Mouse (Mus musculus): ENCODE measurements at regions not wholly inside any gene's neighbourhood (a gene's known extent, or its start where the extent isn't known, plus 50 kb on each side); places are given as distances from the start of the nearest gene placed in this dataset.
"Not testable (repeated sequence)": the region's sequence is repeated elsewhere in the genome, so short reads cannot be mapped to it uniquely, and the experiment has no call there.

- WGBS, result 91% methylated on average over 4 of the region's 4 CpGs
Observed at GRCm38 (mm10) chr14:114485781-114486180, 606.2 kb upstream of the Gpc5 start.

DNA sequence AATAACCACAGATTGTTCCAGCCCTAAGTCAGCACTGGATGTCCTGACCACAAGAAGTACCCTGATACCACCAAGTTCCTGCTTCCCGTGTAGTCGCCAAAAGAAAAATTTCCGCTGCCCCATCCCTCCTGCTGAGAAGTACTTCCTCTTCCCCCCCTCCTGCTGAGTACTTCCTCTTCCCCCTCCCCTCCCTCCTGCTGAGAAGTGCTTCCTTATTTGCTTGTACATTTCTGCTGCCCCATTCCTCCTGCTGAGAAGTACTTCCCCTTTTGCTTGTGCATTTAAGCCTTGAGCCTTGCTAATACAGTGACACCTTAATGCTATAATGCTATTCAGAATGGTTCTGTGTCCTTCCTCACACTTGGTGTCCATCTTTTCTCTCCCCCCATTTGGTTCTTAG, 598.6 kb upstream of the Gpc5 start:
- not testable (repeated sequence) for ATAC-seq (ENCODE audit: low FRiP score, low TSS enrichment)
- 96% methylated on average over 3 of the region's 3 CpGs for WGBS

More at GRCm38 (mm10) chr14:114485781-114486180, 606.2 kb upstream of the Gpc5 start:
- Histone ChIP-seq H3K36me3 (ENCODE audit: control insufficient read depth, insufficient read depth, low read length) (no peaks in the 10 kb centered on the region), H3K9me3 (ENCODE audit: control insufficient read depth, low read length) (no peaks in the 10 kb centered on the region), H3K4me3 (ENCODE audit: low read length) (no peak overlapping the region), H3K4me2 (replicated peaks; ENCODE audit: low read depth, low read length) (no peak overlapping the region), H3K4me1 (ENCODE audit: control insufficient read depth, insufficient read depth, low read length) (no peaks in the 10 kb centered on the region), H3K27ac (ENCODE audit: low read depth, low read length) (no peak overlapping the region), H3K27me3 (ENCODE audit: control insufficient read depth, insufficient read depth, low read length) (no peaks in the 10 kb centered on the region), H3K9ac (ENCODE audit: low read depth, low read length) (no peak overlapping the region)
- no peak for ATAC-seq (ENCODE audit: low FRiP score, low TSS enrichment)

DNA sequence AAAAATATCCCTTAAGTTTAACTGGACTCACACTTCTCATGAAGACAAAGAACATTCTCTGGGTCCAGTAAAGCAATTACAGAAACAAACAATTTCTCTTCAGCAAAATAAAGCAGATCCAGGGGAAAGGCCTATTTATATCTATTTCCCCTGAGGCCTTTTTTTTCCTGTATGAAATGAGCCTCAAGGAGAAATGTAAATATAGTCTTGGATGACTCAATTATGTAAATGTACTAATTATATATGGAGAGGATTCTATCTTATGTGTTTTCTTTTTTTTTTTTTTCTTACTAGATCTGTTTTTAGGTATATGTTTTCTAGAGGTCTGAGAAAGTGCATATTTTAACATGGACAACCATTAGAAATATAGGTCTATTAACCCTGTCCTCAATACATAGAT, 587.0 kb upstream of the Gpc5 start:
- no peaks in the 10 kb centered on the region for H3K36me3 ChIP-seq (ENCODE audit: control insufficient read depth, insufficient read depth, low read length)
- H3K9ac ChIP-seq (ENCODE audit: low read depth, low read length), result no peak overlapping the region
- no peaks in the 10 kb centered on the region for H3K27me3 ChIP-seq (ENCODE audit: control insufficient read depth, insufficient read depth, low read length)
- H3K9me3 ChIP-seq (ENCODE audit: control insufficient read depth, low read length), result no peaks in the 10 kb centered on the region
- H3K4me3 ChIP-seq (ENCODE audit: low read length), result no peak overlapping the region
- H3K4me2 ChIP-seq (replicated peaks; ENCODE audit: low read depth, low read length), result no peak overlapping the region
- no peak overlapping the region for H3K27ac ChIP-seq (ENCODE audit: low read depth, low read length)
- H3K4me1 ChIP-seq (ENCODE audit: control insufficient read depth, insufficient read depth, low read length), result no peaks in the 10 kb centered on the region
- no peak for ATAC-seq (ENCODE audit: low FRiP score, low TSS enrichment)

More for the DNA sequence above, 598.6 kb upstream of the Gpc5 start:
- H3K27ac ChIP-seq (ENCODE audit: low read depth, low read length); H3K9ac ChIP-seq (ENCODE audit: low read depth, low read length); H3K9me3 ChIP-seq (ENCODE audit: control insufficient read depth, low read length); H3K4me3 ChIP-seq (ENCODE audit: low read length); H3K36me3 ChIP-seq (ENCODE audit: control insufficient read depth, insufficient read depth, low read length); H3K4me2 ChIP-seq (replicated peaks; ENCODE audit: low read depth, low read length); H3K4me1 ChIP-seq (ENCODE audit: control insufficient read depth, insufficient read depth, low read length); H3K27me3 ChIP-seq (ENCODE audit: control insufficient read depth, insufficient read depth, low read length): not testable (repeated sequence)

DNA sequence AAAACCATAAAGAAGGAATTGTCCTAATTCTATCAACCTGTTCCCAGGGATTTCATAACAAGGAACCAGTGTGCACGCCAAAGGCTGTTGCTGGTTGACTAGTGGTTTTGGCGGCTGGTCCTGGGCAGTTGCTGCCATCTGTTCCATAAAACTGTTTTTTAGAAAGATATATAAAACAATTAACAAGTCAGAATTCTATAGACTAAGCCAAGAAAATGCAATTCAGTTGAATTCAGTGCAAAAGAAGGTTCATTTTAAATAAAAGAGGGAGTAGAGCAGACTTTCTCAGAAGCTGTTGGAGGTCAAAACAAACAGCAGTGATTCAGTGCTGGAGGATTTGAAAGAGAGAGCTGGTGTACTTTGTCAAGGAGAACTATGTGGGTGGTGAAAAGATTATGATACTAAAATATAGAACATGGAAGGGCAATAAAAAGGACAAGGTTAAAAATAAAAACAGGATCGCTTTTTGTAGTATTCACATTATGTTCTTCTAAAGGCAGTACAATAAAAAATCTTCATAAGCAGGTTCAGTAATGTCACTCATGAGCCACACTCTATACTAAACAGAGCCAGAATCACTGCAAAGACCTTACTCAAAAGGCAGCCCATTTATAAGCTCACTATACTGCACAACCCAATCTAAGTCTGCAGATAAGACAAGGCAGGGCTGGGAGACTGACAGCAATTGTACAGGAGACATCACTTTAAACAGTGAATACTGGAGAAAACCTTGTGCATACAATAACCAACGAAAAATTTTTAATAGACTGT, 543.9 kb upstream of the Gpc5 start:
- WGBS, result 78% methylated on average over 4 of the region's 4 CpGs

DNA sequence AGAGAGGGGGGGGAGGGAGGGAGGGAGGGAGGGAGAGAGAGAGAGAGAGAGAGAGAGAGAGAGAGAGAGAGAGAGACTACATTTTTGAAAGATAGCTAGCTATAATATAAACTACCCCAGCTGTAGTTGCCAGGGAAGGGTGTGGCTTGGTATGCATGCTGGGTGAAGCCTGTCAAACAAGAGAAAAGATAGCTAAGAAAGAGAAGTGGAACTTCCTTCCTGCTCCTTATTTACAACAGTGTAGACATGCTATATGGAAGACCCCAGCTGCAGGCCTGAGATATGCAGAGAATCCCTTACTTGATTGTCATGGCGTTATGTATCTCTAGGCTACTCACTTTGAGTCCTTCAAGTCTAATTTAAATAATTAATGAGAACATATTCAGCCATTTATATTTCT, 542.9 kb upstream of the Gpc5 start:
- WGBS, result 89% methylated on average over 1 of the region's 1 CpGs
- Histone ChIP-seq H3K9ac (ENCODE audit: low read depth, low read length) (no peak overlapping the region), H3K27ac (ENCODE audit: low read depth, low read length) (no peak overlapping the region), H3K27me3 (ENCODE audit: control insufficient read depth, insufficient read depth, low read length) (no peaks in the 10 kb centered on the region), H3K9me3 (ENCODE audit: control insufficient read depth, low read length) (no peaks in the 10 kb centered on the region), H3K36me3 (ENCODE audit: control insufficient read depth, insufficient read depth, low read length) (no peaks in the 10 kb centered on the region), H3K4me2 (replicated peaks; ENCODE audit: low read depth, low read length) (no peak overlapping the region), H3K4me3 (ENCODE audit: low read length) (no peak overlapping the region), H3K4me1 (ENCODE audit: control insufficient read depth, insufficient read depth, low read length) (no peaks in the 10 kb centered on the region)
- no peak for ATAC-seq (ENCODE audit: low FRiP score, low TSS enrichment)

More for the DNA sequence above, 543.9 kb upstream of the Gpc5 start:
- H3K4me3 ChIP-seq (ENCODE audit: low read length), result no peak overlapping the region
- ATAC-seq (ENCODE audit: low FRiP score, low TSS enrichment), result no peak
- no peak overlapping the region for H3K27ac ChIP-seq (ENCODE audit: low read depth, low read length)
- H3K9me3 ChIP-seq (ENCODE audit: control insufficient read depth, low read length), result no peaks in the 10 kb centered on the region
- H3K27me3 ChIP-seq (ENCODE audit: control insufficient read depth, insufficient read depth, low read length), result no peaks in the 10 kb centered on the region
- H3K4me2 ChIP-seq (replicated peaks; ENCODE audit: low read depth, low read length), result no peak overlapping the region
- no peak overlapping the region for H3K9ac ChIP-seq (ENCODE audit: low read depth, low read length)
- no peaks in the 10 kb centered on the region for H3K4me1 ChIP-seq (ENCODE audit: control insufficient read depth, insufficient read depth, low read length)
- H3K36me3 ChIP-seq (ENCODE audit: control insufficient read depth, insufficient read depth, low read length), result no peaks in the 10 kb centered on the region

GRCm38 (mm10) chr14:114566411-114567030, 525.5 kb upstream of the Gpc5 start:
- no peaks in the 10 kb centered on the region for H3K4me1 ChIP-seq (ENCODE audit: control insufficient read depth, insufficient read depth, low read length)
- H3K9ac ChIP-seq (ENCODE audit: low read depth, low read length), result no peak overlapping the region
- H3K4me3 ChIP-seq (ENCODE audit: low read length), result no peak overlapping the region
- no peaks in the 10 kb centered on the region for H3K36me3 ChIP-seq (ENCODE audit: control insufficient read depth, insufficient read depth, low read length)
- no peaks in the 10 kb centered on the region for H3K27me3 ChIP-seq (ENCODE audit: control insufficient read depth, insufficient read depth, low read length)
- no peak for ATAC-seq (ENCODE audit: low FRiP score, low TSS enrichment)
- 47% methylated on average over 4 of the region's 4 CpGs for WGBS
- H3K4me2 ChIP-seq (replicated peaks; ENCODE audit: low read depth, low read length), result no peak overlapping the region
- H3K27ac ChIP-seq (ENCODE audit: low read depth, low read length), result no peak overlapping the region
- H3K9me3 ChIP-seq (ENCODE audit: control insufficient read depth, low read length), result no peaks in the 10 kb centered on the region

DNA sequence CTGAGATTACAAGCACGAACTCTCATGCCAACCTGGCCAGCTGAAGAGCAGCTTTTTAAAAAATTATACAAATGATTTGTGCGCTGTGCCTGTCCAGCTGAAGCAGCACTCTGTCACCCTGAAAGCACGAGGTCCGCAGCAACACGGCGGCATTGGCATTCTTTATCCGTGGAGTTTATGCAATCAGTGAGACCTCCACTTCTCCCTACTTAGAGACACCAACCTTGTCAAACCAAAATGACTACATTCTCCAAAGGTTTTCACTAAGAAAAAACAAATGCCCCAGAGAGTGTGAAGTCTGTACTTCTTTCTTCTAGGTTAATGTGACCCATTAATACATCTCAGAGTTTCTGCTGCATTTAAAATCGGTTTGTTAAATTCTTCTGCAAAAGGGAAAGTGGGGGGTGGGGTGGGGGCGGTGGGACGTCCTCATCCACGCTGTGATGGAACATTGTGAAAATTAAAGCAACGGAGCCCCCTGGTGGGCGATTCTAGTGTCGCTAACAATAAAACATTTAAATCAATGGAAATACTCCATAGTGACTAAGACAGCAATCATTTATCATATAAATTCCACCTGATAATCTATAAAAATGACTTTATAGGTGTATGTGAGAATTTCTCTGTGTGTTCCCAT, 524.2 kb upstream of the Gpc5 start:
- WGBS, result 28% methylated on average over 14 of the region's 14 CpGs
- no peaks in the 10 kb centered on the region for H3K9me3 ChIP-seq (ENCODE audit: control insufficient read depth, low read length)
- no peaks in the 10 kb centered on the region for H3K27me3 ChIP-seq (ENCODE audit: control insufficient read depth, insufficient read depth, low read length)
- no peak overlapping the region for H3K9ac ChIP-seq (ENCODE audit: low read depth, low read length)
- peak; percentile 73; the same call in 1 of the 2 replicates for ATAC-seq (ENCODE audit: low FRiP score, low TSS enrichment)
- H3K4me3 ChIP-seq (ENCODE audit: low read length), result peak overlapping the region; percentile 8
- no peaks in the 10 kb centered on the region for H3K4me1 ChIP-seq (ENCODE audit: control insufficient read depth, insufficient read depth, low read length)
- no peak overlapping the region for H3K27ac ChIP-seq (ENCODE audit: low read depth, low read length)
- H3K36me3 ChIP-seq (ENCODE audit: control insufficient read depth, insufficient read depth, low read length), result no peaks in the 10 kb centered on the region
- H3K4me2 ChIP-seq (replicated peaks; ENCODE audit: low read depth, low read length), result peak overlapping the region; percentile 13; the same call in 1 of the 2 replicates

DNA sequence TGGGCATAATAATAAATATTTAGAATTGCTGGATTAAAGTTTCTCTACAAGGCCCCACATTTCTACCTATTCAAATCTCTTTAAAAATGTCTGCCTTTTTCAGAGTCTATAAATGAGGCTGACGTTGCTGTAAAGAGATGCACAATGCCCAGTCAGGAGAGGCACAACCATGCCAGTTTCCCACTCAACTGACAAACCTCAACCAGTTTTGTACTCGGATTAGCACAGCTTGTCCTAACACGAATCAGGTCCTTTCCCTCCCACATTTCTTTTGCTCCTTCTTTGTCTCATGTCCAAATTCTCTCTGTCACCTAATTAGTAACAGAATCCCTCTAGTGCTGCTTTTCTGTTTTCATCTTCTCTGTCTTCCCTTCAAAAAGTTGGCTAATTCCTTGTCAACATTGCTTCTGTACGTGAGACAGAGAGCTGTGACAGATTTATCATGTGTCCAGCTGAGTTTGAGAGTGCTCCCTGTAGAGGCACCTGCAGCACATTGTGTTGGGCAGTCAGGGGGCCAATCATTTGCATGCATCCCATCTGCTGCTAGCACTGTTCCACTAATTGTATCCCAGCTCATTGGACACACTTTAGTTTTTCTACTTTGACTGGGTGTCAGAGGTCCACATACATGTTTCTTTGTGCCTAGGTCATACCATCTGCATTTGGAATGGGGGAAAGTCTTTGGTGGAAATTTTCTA, 504.5 kb upstream of the Gpc5 start:
- Histone ChIP-seq H3K36me3 (ENCODE audit: control insufficient read depth, insufficient read depth, low read length) (no peaks in the 10 kb centered on the region), H3K9me3 (ENCODE audit: control insufficient read depth, low read length) (no peaks in the 10 kb centered on the region), H3K4me2 (replicated peaks; ENCODE audit: low read depth, low read length) (no peak overlapping the region), H3K4me3 (ENCODE audit: low read length) (no peak overlapping the region), H3K4me1 (ENCODE audit: control insufficient read depth, insufficient read depth, low read length) (no peaks in the 10 kb centered on the region), H3K27me3 (ENCODE audit: control insufficient read depth, insufficient read depth, low read length) (no peaks in the 10 kb centered on the region), H3K9ac (ENCODE audit: low read depth, low read length) (no peak overlapping the region), H3K27ac (ENCODE audit: low read depth, low read length) (no peak overlapping the region)
- ATAC-seq (ENCODE audit: low FRiP score, low TSS enrichment), result no peak
- 46% methylated on average over 4 of the region's 4 CpGs for WGBS

Measured in kidney, embryonic 14.5 days (tissue).